Mouse (Mus musculus) brain, embryonic 14.5 days (tissue): ENCODE results near the gene Fv1.

Experiments
- CTCF ChIP-seq: fragments of 200-500 bp; IDR thresholded peaks from 2 replicates; pipeline ENCODE4 v1.5.1; 2012; ENCODE audit warnings: inconsistent platforms, mild to moderate bottlenecking, moderate library complexity, borderline replicate concordance; ENCODE audit not compliant: insufficient read depth, insufficient read length; ENCODE audit errors: extremely low read depth
- POLR2A ChIP-seq: fragments of 200-500 bp; IDR thresholded peaks from 2 replicates; pipeline ENCODE4 v1.6.1; 2012; ENCODE audit warnings: mild to moderate bottlenecking, inconsistent platforms, borderline replicate concordance; ENCODE audit not compliant: poor library complexity, insufficient read depth, insufficient read length, severe bottlenecking; ENCODE audit errors: extremely low read depth

GRCm38 (mm10) chr4:147903601-147904000 lies 34.8 kb downstream of the Fv1 start:
- TF ChIP-seq POLR2A: no peak
- TF ChIP-seq CTCF: no peak
